Mouse (Mus musculus) E14TG2a.4 (cell line): ENCODE results near the gene Bms1.

Experiments used
- CTCF ChIP-seq: conservative IDR thresholded peaks from 2 replicates; pipeline ENCODE4 v1.5.1; 2014; ENCODE audit warnings: low read length
- POU5F1 ChIP-seq: IDR thresholded peaks from 2 replicates; pipeline ENCODE4 v1.6.1; 2014; ENCODE audit warnings: low read length, borderline replicate concordance

GRCm38 (mm10) chr6:118426666-118427065, 7.4 kb upstream of the Bms1 start:
- TF ChIP-seq CTCF (no peak), POU5F1 (no peak)
